Mouse (Mus musculus): ENCODE measurements at regions not wholly inside any gene's neighbourhood (a gene's known extent, or its start where the extent isn't known, plus 50 kb on each side); places are given as distances from the start of the nearest gene placed in this dataset.

GRCm38 (mm10) chr4:89402324-89402723 lies 91.5 kb upstream of the Cdkn2b start:
- no peak for DNase-seq (ENCODE audit: low read depth in 2 of 2, low spot score in 2 of 2)

- no peak for DNase-seq (ENCODE audit: low read depth in 2 of 2, low spot score in 2 of 2)
These were observed 90.9 kb upstream of the Cdkn2b start for GRCm38 (mm10) chr4:89401696-89402095.

GRCm38 (mm10) chr4:89400342-89400741 lies 89.5 kb upstream of the Cdkn2b start:
- no peak for DNase-seq (ENCODE audit: low read depth in 2 of 2, low spot score in 2 of 2)

GRCm38 (mm10) chr4:89399277-89399676 lies 88.4 kb upstream of the Cdkn2b start:
- no peak for DNase-seq (ENCODE audit: low read depth in 2 of 2, low spot score in 2 of 2)

- no peak for DNase-seq (ENCODE audit: low read depth in 2 of 2, low spot score in 2 of 2)
These were observed 85.2 kb upstream of the Cdkn2b start for GRCm38 (mm10) chr4:89396020-89396419.

- DNase-seq (ENCODE audit: low read depth in 2 of 2, low spot score in 2 of 2) = no peak
These were observed 84.5 kb upstream of the Cdkn2b start for GRCm38 (mm10) chr4:89395336-89395735.

GRCm38 (mm10) chr4:89393251-89393711 lies 82.4 kb upstream of the Cdkn2b start:
- no peak for DNase-seq (ENCODE audit: low read depth in 2 of 2, low spot score in 2 of 2)

GRCm38 (mm10) chr4:89392791-89393190 lies 82.0 kb upstream of the Cdkn2b start:
- DNase-seq (ENCODE audit: low read depth in 2 of 2, low spot score in 2 of 2) = no peak

- DNase-seq (ENCODE audit: low read depth in 2 of 2, low spot score in 2 of 2) = no peak
These were observed 80.8 kb upstream of the Cdkn2b start for GRCm38 (mm10) chr4:89391463-89392308.

- DNase-seq (ENCODE audit: low read depth in 2 of 2, low spot score in 2 of 2) = no peak
These were observed 72.7 kb upstream of the Cdkn2b start for GRCm38 (mm10) chr4:89383548-89383947.

- no peak for DNase-seq (ENCODE audit: low read depth in 2 of 2, low spot score in 2 of 2)
These were observed 71.7 kb upstream of the Cdkn2b start for GRCm38 (mm10) chr4:89382434-89382976.

GRCm38 (mm10) chr4:89381763-89382162 lies 70.9 kb upstream of the Cdkn2b start:
- DNase-seq (ENCODE audit: low read depth in 2 of 2, low spot score in 2 of 2) = no peak

GRCm38 (mm10) chr4:89381077-89381476 lies 70.2 kb upstream of the Cdkn2b start:
- no peak for DNase-seq (ENCODE audit: low read depth in 2 of 2, low spot score in 2 of 2)

- DNase-seq (ENCODE audit: low read depth in 2 of 2, low spot score in 2 of 2) = no peak
These were observed 69.6 kb upstream of the Cdkn2b start for GRCm38 (mm10) chr4:89380330-89380945.

GRCm38 (mm10) chr4:89379622-89380329 lies 68.9 kb upstream of the Cdkn2b start:
- DNase-seq (ENCODE audit: low read depth in 2 of 2, low spot score in 2 of 2) = no peak

GRCm38 (mm10) chr4:89372631-89373030 lies 61.8 kb upstream of the Cdkn2b start:
- no peak for DNase-seq (ENCODE audit: low read depth in 2 of 2, low spot score in 2 of 2)

GRCm38 (mm10) chr4:89368850-89369524 lies 58.1 kb upstream of the Cdkn2b start:
- no peak for DNase-seq (ENCODE audit: low read depth in 2 of 2, low spot score in 2 of 2)

GRCm38 (mm10) chr4:89366581-89367141 lies 55.8 kb upstream of the Cdkn2b start:
- no peak for DNase-seq (ENCODE audit: low read depth in 2 of 2, low spot score in 2 of 2)

GRCm38 (mm10) chr4:89365875-89366274 lies 55.0 kb upstream of the Cdkn2b start:
- no peak for DNase-seq (ENCODE audit: low read depth in 2 of 2, low spot score in 2 of 2)

GRCm38 (mm10) chr4:89363150-89363683 lies 52.4 kb upstream of the Cdkn2b start:
- DNase-seq (ENCODE audit: low read depth in 2 of 2, low spot score in 2 of 2) = no peak
